Mouse (Mus musculus) midbrain, postnatal 0 days (tissue): ENCODE measurements at regions not wholly inside any gene's neighbourhood (a gene's known extent, or its start where the extent isn't known, plus 50 kb on each side); places are given as distances from the start of the nearest gene placed in this dataset.
A peak's percentile ranks its signal among the peaks of the same experiment; 100 is the strongest.

Source experiments
- ATAC-seq: fragments of 200-750 bp; cut with Nextera tagmentation; 2 replicates; pipeline ENCODE4 v1.8.0; 2017; ENCODE audit warnings: moderate number of reproducible peaks, mild to moderate bottlenecking, moderate TSS enrichment, moderate library complexity; ENCODE audit not compliant: low FRiP score
- DNase-seq: peaks from one replicate; pipeline ENCODE4 v3.0.0-alpha.2; 2015; ENCODE audit warnings: low spot score
- H3K27ac ChIP-seq: fragments of 300-500 bp; sonication (generic); 2 replicates; pipeline ENCODE4 v1.5.1; 2014; ENCODE audit warnings: low read depth, mild to moderate bottlenecking, low read length, mixed read lengths
- H3K27me3 ChIP-seq: fragments of 300-500 bp; sonication (generic); 2 replicates; pipeline ENCODE4 v1.6.1; 2014; ENCODE audit warnings: low read length, control low read depth, mixed read lengths; ENCODE audit not compliant: insufficient read depth
- H3K36me3 ChIP-seq: fragments of 300-500 bp; sonication (generic); 2 replicates; pipeline ENCODE4 v1.6.1; 2014; ENCODE audit warnings: low read length, control low read depth, mixed read lengths; ENCODE audit not compliant: insufficient read depth
- H3K4me1 ChIP-seq: fragments of 300-500 bp; sonication (generic); 2 replicates; pipeline ENCODE4 v1.6.1; 2014; ENCODE audit warnings: mild to moderate bottlenecking, control low read depth, antibody characterized with exemption, low read length, mixed read lengths; ENCODE audit not compliant: insufficient read depth
- H3K4me2 ChIP-seq: fragments of 300-500 bp; sonication (generic); 2 replicates; pipeline ENCODE4 v1.6.1; 2014; ENCODE audit warnings: low read depth, mild to moderate bottlenecking, low read length, mixed read lengths; ENCODE audit not compliant: poor library complexity, severe bottlenecking
- H3K4me3 ChIP-seq: fragments of 300-500 bp; sonication (generic); 2 replicates; pipeline ENCODE4 v1.5.1; 2014; ENCODE audit warnings: low read depth, mild to moderate bottlenecking, low read length, moderate library complexity
- H3K9ac ChIP-seq: fragments of 300-500 bp; sonication (generic); replicated peaks from 2 replicates; pipeline ENCODE4 v1.6.1; 2014; ENCODE audit warnings: mild to moderate bottlenecking, low read length, moderate library complexity, mixed read lengths; ENCODE audit not compliant: poor library complexity, severe bottlenecking
- H3K9me3 ChIP-seq: fragments of 300-500 bp; sonication (generic); 2 replicates; pipeline ENCODE4 v1.6.1; 2016; ENCODE audit warnings: low read length, control low read depth
- CTCF ChIP-seq: IDR thresholded peaks from 2 replicates; pipeline ENCODE4 v1.5.1; 2016; ENCODE audit warnings: antibody characterized with exemption, mild to moderate bottlenecking
- whole genome bisulfite sequencing: fragments of 180-500 bp; shearing (Covaris S2); extraction: QIAGEN DNeasy Blood & Tissue Kit; methylation state at CpG from one replicate; pipeline ENCODE4 v1.1.7; 2014; 5-methylcytosine and 5-hydroxymethylcytosine counted together

DNA sequence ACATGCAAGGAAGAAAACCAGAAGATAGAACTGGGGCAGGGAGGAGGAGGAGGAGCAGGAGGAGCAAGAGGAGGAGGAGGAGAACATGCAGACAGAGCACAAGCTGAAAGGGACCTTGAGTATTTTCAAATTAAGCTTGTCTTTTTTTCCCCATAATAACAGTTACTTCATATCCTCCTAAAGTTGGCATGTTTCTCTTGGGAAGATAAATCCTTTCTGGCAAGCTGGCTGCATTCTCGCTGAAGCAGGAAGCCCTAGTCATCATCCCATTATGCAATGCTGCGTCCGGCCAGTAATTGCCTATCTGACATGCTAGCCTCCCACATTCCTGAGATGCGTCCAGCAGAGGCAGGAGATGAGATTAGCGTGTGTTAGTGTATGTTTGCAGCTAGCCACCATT is 112.3 kb downstream of the Trib2 start:
- no peak for ATAC-seq
- whole genome bisulfite sequencing = 41% methylated on average over 5 of the region's 5 CpGs
- DNase-seq = peak; percentile 36
- TF ChIP-seq CTCF = no peak
- Histone ChIP-seq H3K9me3 (no peaks in the 10 kb centered on the region), H3K4me2 (no peak overlapping the region), H3K27me3 (no peaks in the 10 kb centered on the region), H3K27ac (no peak overlapping the region), H3K9ac (0 out of 2 replicates have a peak overlapping the region, but pooled peaks have one; percentile 29), H3K4me3 (no peak overlapping the region), H3K36me3 (no peaks in the 10 kb centered on the region), H3K4me1 (no peaks in the 10 kb centered on the region)

DNA sequence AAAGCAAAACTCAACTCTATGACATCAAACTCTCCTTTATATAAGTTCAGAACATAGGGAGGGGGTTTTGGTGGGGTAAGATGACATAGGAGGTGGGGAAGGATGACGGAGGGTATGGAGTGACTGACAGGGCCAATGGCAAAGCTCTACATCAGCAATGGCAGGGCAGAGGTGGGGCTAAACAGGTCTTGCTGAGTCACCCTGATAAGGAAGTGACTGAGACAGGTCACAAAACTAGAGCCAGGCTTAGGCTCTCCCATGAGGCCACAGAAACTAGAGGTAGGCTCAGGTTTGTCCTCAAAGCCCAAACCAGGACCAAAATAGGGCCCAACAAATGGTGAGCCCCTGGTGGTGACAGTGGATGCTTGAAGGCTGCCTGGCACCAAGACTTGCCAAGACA is 114.6 kb downstream of the Trib2 start:
- Histone ChIP-seq H3K27me3 (no peaks in the 10 kb centered on the region), H3K27ac (no peak overlapping the region), H3K4me2 (no peak overlapping the region), H3K4me3 (no peak overlapping the region), H3K4me1 (no peaks in the 10 kb centered on the region), H3K36me3 (no peaks in the 10 kb centered on the region), H3K9me3 (no peaks in the 10 kb centered on the region), H3K9ac (no peak overlapping the region)
- ATAC-seq = no peak
- no peak for TF ChIP-seq CTCF
- DNase-seq = no peak
- WGBS = 100% methylated on average over 1 of the region's 1 CpGs

DNA sequence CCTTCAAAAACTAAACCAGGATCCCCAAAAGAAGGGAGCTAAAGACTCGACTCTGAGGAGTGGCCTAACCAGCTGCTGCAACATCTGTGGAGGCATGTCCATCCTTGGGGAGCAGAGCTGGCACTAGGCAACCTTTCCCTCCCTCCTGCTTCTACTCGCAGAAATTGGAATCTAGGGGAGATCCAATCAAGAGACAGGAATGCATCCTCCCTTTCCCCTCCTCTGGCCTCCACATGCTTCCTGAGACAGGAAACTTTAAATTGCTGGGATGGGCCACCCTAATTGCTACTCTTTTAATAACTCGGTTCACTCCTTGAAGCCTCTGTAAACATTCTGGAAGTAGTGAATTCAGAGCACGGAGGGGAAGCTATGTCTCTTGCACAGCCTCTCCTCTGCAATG is 117.9 kb downstream of the Trib2 start:
- H3K4me2 ChIP-seq = no peak overlapping the region
- H3K27ac ChIP-seq = no peak overlapping the region
- no peaks in the 10 kb centered on the region for H3K36me3 ChIP-seq
- DNase-seq (no peak), ATAC-seq (no peak)
- no peak for TF ChIP-seq CTCF
- no peak overlapping the region for H3K4me3 ChIP-seq
- H3K4me1 ChIP-seq = no peaks in the 10 kb centered on the region
- H3K9me3 ChIP-seq = no peaks in the 10 kb centered on the region
- 58% methylated on average over 4 of the region's 4 CpGs for WGBS
- H3K27me3 ChIP-seq = no peaks in the 10 kb centered on the region
- H3K9ac ChIP-seq = no peak overlapping the region

DNA sequence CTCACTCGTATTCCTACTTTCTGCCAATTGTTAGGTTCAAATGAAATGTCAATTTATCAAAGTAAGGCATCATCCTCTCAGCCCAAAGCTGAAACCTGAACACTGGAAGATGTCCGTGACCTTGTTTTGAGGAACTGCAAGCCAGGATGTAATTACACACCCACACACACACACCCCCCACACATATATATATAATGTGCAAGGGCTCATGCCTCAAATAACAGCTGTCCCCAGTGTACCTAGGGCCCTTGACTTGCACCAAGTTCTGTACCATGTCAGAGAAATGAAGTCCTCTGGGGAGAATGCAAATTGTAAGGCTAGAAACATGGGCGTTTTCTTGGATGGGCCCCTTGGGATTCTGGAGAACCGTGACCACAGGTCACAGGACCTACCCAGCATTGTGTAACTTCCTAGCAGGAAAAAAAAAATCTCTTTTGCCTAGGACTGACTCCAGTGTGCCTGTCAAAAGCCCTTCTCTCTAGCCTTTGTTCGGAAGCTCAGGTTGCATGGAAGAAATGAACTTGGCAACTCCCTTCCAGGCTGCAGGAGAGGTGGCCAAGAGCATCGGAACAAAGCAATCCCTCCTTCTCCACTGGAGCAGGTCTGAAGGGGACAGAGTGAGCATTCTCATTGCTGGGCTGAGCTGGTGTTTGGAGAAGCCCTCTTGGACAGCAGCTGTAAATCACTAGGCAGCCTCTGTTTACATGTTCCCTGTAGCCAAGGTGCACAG is 118.5 kb downstream of the Trib2 start:
- ATAC-seq (no peak), DNase-seq (no peak)
- H3K9ac ChIP-seq = no peak overlapping the region
- no peak overlapping the region for H3K4me3 ChIP-seq
- TF ChIP-seq CTCF = no peak
- H3K9me3 ChIP-seq = no peaks in the 10 kb centered on the region
- no peaks in the 10 kb centered on the region for H3K27me3 ChIP-seq
- no peaks in the 10 kb centered on the region for H3K36me3 ChIP-seq
- 69% methylated on average over 6 of the region's 6 CpGs for WGBS
- no peaks in the 10 kb centered on the region for H3K4me1 ChIP-seq
- no peak overlapping the region for H3K27ac ChIP-seq
- no peak overlapping the region for H3K4me2 ChIP-seq

DNA sequence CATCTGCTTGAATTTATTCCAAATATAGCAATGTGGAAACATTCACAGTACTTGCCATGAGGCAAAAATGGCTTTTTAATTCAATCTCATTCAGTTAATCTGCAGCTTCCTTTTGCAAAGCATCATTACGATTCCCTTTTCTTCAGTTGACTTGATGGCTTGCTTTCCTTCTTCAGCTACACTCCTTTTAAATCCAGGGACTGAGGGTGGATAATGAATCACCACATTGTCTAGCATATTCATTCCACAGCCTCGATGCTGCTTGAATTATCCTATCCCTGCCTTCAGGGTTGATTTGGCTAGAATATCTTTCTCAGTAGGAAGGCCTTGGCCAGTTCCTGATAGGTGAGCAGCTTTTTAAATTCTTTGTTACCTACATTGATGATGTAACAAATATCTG is 128.4 kb downstream of the Trib2 start:
- no peaks in the 10 kb centered on the region for H3K36me3 ChIP-seq
- ATAC-seq (no peak), DNase-seq (no peak)
- H3K4me1 ChIP-seq = no peaks in the 10 kb centered on the region
- H3K9ac ChIP-seq = no peak overlapping the region
- WGBS = 80% methylated on average over 2 of the region's 2 CpGs
- H3K4me3 ChIP-seq = no peak overlapping the region
- no peaks in the 10 kb centered on the region for H3K9me3 ChIP-seq
- H3K4me2 ChIP-seq = no peak overlapping the region
- no peaks in the 10 kb centered on the region for H3K27me3 ChIP-seq
- TF ChIP-seq CTCF = no peak
- no peak overlapping the region for H3K27ac ChIP-seq

DNA sequence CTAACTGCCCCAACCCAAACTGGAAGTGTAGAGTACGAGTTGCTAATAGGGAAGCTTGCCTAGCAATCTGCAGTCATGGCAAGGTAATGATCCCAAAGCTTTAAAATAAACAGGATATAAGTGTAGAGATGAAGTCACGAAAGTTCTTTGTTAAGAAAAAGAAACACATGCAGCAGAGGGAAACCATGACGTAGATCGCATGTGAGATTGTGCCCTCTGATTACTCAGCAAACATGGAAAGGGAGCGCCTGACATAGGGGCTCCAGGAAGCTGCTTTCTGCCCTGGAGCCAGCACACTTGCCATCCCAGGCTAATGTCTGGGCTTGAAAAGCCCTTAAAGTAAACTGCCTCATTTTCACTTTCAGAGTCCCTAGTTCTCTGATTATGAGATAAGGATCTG is 132.4 kb downstream of the Trib2 start:
- Histone ChIP-seq H3K27me3 (no peaks in the 10 kb centered on the region), H3K27ac (no peak overlapping the region), H3K4me1 (no peaks in the 10 kb centered on the region), H3K4me2 (no peak overlapping the region), H3K9me3 (no peaks in the 10 kb centered on the region), H3K9ac (no peak overlapping the region), H3K4me3 (no peak overlapping the region), H3K36me3 (no peaks in the 10 kb centered on the region)
- DNase-seq (no peak), ATAC-seq (no peak)
- WGBS = 79% methylated on average over 5 of the region's 5 CpGs
- no peak for TF ChIP-seq CTCF
